ENCODE assay signal across 17 mouse cellular contexts in the genomic region with DNA sequence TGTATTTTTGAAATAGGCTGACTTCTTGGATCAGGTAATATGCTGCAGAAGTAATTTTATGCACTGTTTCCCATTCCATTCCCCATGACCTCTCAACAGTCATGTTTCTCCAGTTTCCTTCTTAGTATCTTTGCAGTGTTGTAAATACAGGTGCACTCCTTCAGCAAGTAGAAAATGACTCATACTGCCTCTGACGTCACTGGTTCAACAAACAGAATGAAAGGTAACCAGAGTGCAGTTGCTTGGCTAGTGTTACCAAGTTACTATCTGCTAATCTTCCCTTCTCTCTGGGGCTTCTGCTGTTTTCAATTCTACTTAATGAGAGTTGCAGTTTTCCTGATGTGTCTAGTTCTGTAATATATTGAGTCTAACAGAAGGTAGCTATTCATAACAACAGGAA.
DNase-seq lines count a peak whose midpoint lies in the region; ATAC-seq lines count a peak whose summit lies in the region.
"Had no signal": no experiment of that assay in that cellular context is flagged by ENCODE, and none has a peak within 500 bp of the region (broad histone marks: within the 10 kb centered on the region; RNA-seq: fewer than 3 reads in every experiment).

No protein-coding gene starts in this region.

- H3K4me2 ChIP-seq in heart, embryonic 12.5 days: no peak overlapping the region
- no peak overlapping the region for H3K4me2 ChIP-seq in intestine, embryonic 16.5 days (ENCODE audit: low read depth, low read length)
- H3K4me2 ChIP-seq in forebrain, embryonic 12.5 days: no peak overlapping the region
- H3K4me2 ChIP-seq: forebrain, embryonic 13.5 days; heart, embryonic 13.5 days; hindbrain, embryonic 14.5 days; limb, embryonic 12.5 days had no signal

- H3K27me3 ChIP-seq in heart, embryonic 12.5 days (replicated peaks): no peaks in the 10 kb centered on the region
- no peaks in the 10 kb centered on the region for H3K27me3 ChIP-seq in intestine, embryonic 16.5 days (replicated peaks; ENCODE audit: control insufficient read depth, insufficient read depth, low read length)
- H3K27me3 ChIP-seq in forebrain, embryonic 12.5 days: no peaks in the 10 kb centered on the region
- H3K27me3 ChIP-seq: forebrain, embryonic 13.5 days; heart, embryonic 13.5 days had no signal

- no peaks in the 10 kb centered on the region for H3K9me3 ChIP-seq in heart, embryonic 12.5 days (replicated peaks)
- H3K9me3 ChIP-seq in intestine, embryonic 16.5 days (ENCODE audit: control insufficient read depth, low read length): no peaks in the 10 kb centered on the region
- no peaks in the 10 kb centered on the region for H3K9me3 ChIP-seq in forebrain, embryonic 12.5 days
- H3K9me3 ChIP-seq: forebrain, embryonic 13.5 days; heart, embryonic 13.5 days; limb, embryonic 12.5 days had no signal

- H3K4me1 ChIP-seq in heart, embryonic 12.5 days (replicated peaks): peaks cover 21% of the 10 kb centered on the region
- peaks cover 3% of the 10 kb centered on the region; the same call in 1 of the 2 replicates for H3K4me1 ChIP-seq in intestine, embryonic 16.5 days (ENCODE audit: control insufficient read depth, insufficient read depth, low read length)
- no peaks in the 10 kb centered on the region for H3K4me1 ChIP-seq in forebrain, embryonic 12.5 days
- H3K4me1 ChIP-seq: limb, embryonic 12.5 days had no signal

- no peak overlapping the region for H3K4me3 ChIP-seq in heart, embryonic 12.5 days
- no peak overlapping the region for H3K4me3 ChIP-seq in intestine, embryonic 16.5 days (ENCODE audit: low read length)
- H3K4me3 ChIP-seq in forebrain, embryonic 12.5 days (replicated peaks): no peak overlapping the region
- H3K4me3 ChIP-seq: forebrain, embryonic 13.5 days; heart, embryonic 13.5 days; limb, embryonic 12.5 days had no signal

- WGBS in heart, embryonic 12.5 days: 23% methylated on average over 1 of the region's 1 CpGs
- 13% methylated on average over 1 of the region's 1 CpGs for WGBS in intestine, embryonic 16.5 days
- 63% methylated on average over 1 of the region's 1 CpGs for WGBS in forebrain, embryonic 12.5 days

- no peak overlapping the region for H3K27ac ChIP-seq in heart, embryonic 12.5 days (ENCODE audit: poor library complexity, severe bottlenecking)
- no peak overlapping the region for H3K27ac ChIP-seq in intestine, embryonic 16.5 days (ENCODE audit: low read length)
- no peak overlapping the region for H3K27ac ChIP-seq in forebrain, embryonic 12.5 days
- H3K27ac ChIP-seq: forebrain, embryonic 13.5 days; heart, embryonic 13.5 days; hindbrain, embryonic 14.5 days; limb, embryonic 12.5 days; macrophage had no signal

- no peak overlapping the region for H3K9ac ChIP-seq in heart, embryonic 12.5 days
- no peak overlapping the region for H3K9ac ChIP-seq in intestine, embryonic 16.5 days (ENCODE audit: low read depth, low read length)
- H3K9ac ChIP-seq in forebrain, embryonic 12.5 days: no peak overlapping the region
- H3K9ac ChIP-seq: forebrain, embryonic 13.5 days; heart, embryonic 13.5 days; hindbrain, embryonic 14.5 days; limb, embryonic 12.5 days had no signal

- no peak for ATAC-seq in heart, embryonic 12.5 days (ENCODE audit: insufficient number of reproducible peaks, low FRiP score)
- ATAC-seq in intestine, embryonic 16.5 days: peak; percentile 75
- no peak for ATAC-seq in forebrain, embryonic 12.5 days (ENCODE audit: low FRiP score)
- ATAC-seq: forebrain, embryonic 13.5 days; Patski had no signal

- no peaks in the 10 kb centered on the region for H3K36me3 ChIP-seq in heart, embryonic 12.5 days
- H3K36me3 ChIP-seq in intestine, embryonic 16.5 days (ENCODE audit: control insufficient read depth, insufficient read depth, low read length): no peaks in the 10 kb centered on the region
- no peaks in the 10 kb centered on the region for H3K36me3 ChIP-seq in forebrain, embryonic 12.5 days (replicated peaks)
- H3K36me3 ChIP-seq: heart, embryonic 13.5 days; limb, embryonic 12.5 days had no signal

- peak; percentile 31 for DNase-seq in heart, adult 8-10 months (ENCODE audit: low spot score)
- peak; percentile 62 for DNase-seq in urinary bladder, postnatal 14 days (ENCODE audit: low spot score)
- no peak for DNase-seq in urinary bladder, postnatal 4 days (ENCODE audit: low spot score in 2 of 2)
- no peak for DNase-seq in thymus, postnatal 4 days
- no peak for DNase-seq in frontal cortex, postnatal 14 days (ENCODE audit: low spot score in 2 of 2)
- DNase-seq: adrenal gland, postnatal 36 days; B cell, adult 2 months; cerebellum, adult 18-20 months had no signal

Comparison
In these comparisons a context has a peak if more than half of its experiments do, and no peak if none do; other contexts are left out.
1. DNase-seq: peak in heart, adult 8-10 months (single experiment) and urinary bladder, postnatal 14 days (single experiment); none in urinary bladder, postnatal 4 days (0 of 2), thymus, postnatal 4 days (single experiment) and frontal cortex, postnatal 14 days (0 of 2).